Mouse (Mus musculus): ENCODE measurements around the gene Bex3. TPM values are rescaled to one million over a fixed set of nuclear protein-coding genes. Genes with fewer than 3 reads are reported as not detected.

Bex3 gene
- polyA plus RNA-seq (2012) = 256 and 361 TPM in 2 replicates

GRCm38 (mm10) chrX:136269743-136270392 lies at the start of gene Bex3:
Gene Bex3 (plus strand): TSS chrX:136270253.

GRCm38 (mm10) chrX:136244574-136245229 lies 25.4 kb upstream of the Bex3 start, which contains the start of gene Tceal9:
Gene Tceal9 (plus strand): TSS chrX:136245079.

Other genes starting within 250 kb of the Bex3 start
- 0.09 TPM in 1 of 2 replicates, not detected in the other for gene Arxes1, start 236.9 kb upstream of the Bex3 start, polyA plus RNA-seq (2012)
- 0.61 and 2.0 TPM in 2 replicates for gene Bex2, start 202.0 kb upstream of the Bex3 start, polyA plus RNA-seq (2012)
- not detected in 2 replicates for gene Nxf3, start 185.0 kb upstream of the Bex3 start, polyA plus RNA-seq (2012)
- gene Bex4, start 131.3 kb upstream of the Bex3 start, polyA plus RNA-seq (2012) = 8.9 and 12.6 TPM in 2 replicates
- 11.7 and 16.5 TPM in 2 replicates for gene Tceal8, start 97.9 kb upstream of the Bex3 start, polyA plus RNA-seq (2012)
- gene Tceal5, start 66.4 kb upstream of the Bex3 start, polyA plus RNA-seq (2012) = 0.37 and 1.2 TPM in 2 replicates
- gene Tceal7, start 55.5 kb upstream of the Bex3 start, polyA plus RNA-seq (2012) = not detected in 2 replicates
- 7.7 and 18.8 TPM in 2 replicates for gene Bex1, start 54.7 kb upstream of the Bex3 start, polyA plus RNA-seq (2012)
- gene Tceal9, start 25.2 kb upstream of the Bex3 start, polyA plus RNA-seq (2012) = 65.1 and 96.0 TPM in 2 replicates
- gene Kir3dl1, start 247.7 kb downstream of the Bex3 start, polyA plus RNA-seq (2012) = not detected in 2 replicates